Mouse (Mus musculus): ENCODE measurements around the gene Zfp672. TPM values are rescaled to one million over a fixed set of nuclear protein-coding genes. Genes with fewer than 3 reads are reported as not detected.

The Zfp672 gene
- total and polyA plus RNA-seq, 3 experiments = 22.6 to 39.5 TPM; not detected in 1

- no peaks in the 10 kb centered on the region for H3K79me2 ChIP-seq (ENCODE audit: control insufficient read depth, insufficient read depth, low read length, poor library complexity)
- peaks cover 17 to 50% of the 10 kb centered on the region in 2 experiments for H3K4me1 ChIP-seq (ENCODE audit: control insufficient read depth in 1 of 2, insufficient read depth in 2 of 2, low read length in 2 of 2)
- no peaks in the 10 kb centered on the region for H3K27me3 ChIP-seq (ENCODE audit: control insufficient read depth in 1 of 2, insufficient read depth in 2 of 2, low read length in 2 of 2)
- H3K4me3 ChIP-seq (ENCODE audit: control insufficient read depth in 1 of 2, insufficient read depth in 1 of 2, low read depth in 2 of 2, low read length in 2 of 2) = peak overlapping the region in 1 of 2 experiments; percentile 15; a peak in 2 of 4 replicates
- peak overlapping the region; percentile 84 for H3K27ac ChIP-seq (ENCODE audit: control insufficient read depth, low read depth, low read length)
- peak overlapping the region; percentile 43 for H3K9ac ChIP-seq (ENCODE audit: control insufficient read depth, low read depth, low read length, poor library complexity, severe bottlenecking)
- no peaks in the 10 kb centered on the region for H3K9me3 ChIP-seq (replicated peaks; ENCODE audit: insufficient read depth, low read length)
- peak; percentile 95 for DNase-seq (ENCODE audit: low read depth, low spot score)
- peaks cover 0 to 32% of the 10 kb centered on the region in 2 experiments; a peak in 2 of 4 replicates for H3K36me3 ChIP-seq (ENCODE audit: control insufficient read depth in 1 of 2, insufficient read depth in 2 of 2, low read length in 2 of 2)
- TF ChIP-seq E2F4 (IDR thresholded peaks at IDR 0.05; ENCODE audit: borderline replicate concordance, low read depth, low read length) = no peak
- no peak; the same call in none of the 2 replicates for TF ChIP-seq HCFC1 (IDR thresholded peaks at IDR 0.05; ENCODE audit: low read depth, low read length)
- peak; percentile 79 for TF ChIP-seq MAX (IDR thresholded peaks at IDR 0.05; ENCODE audit: low read length)
- TF ChIP-seq KAT2A (conservative IDR thresholded peaks at IDR 0.05; ENCODE audit: low read depth, low read length) = no peak
- TF ChIP-seq ZMIZ1 (IDR thresholded peaks at IDR 0.05; ENCODE audit: low read depth, low read length) = peak; percentile 34; the same call in 1 of the 2 replicates
- TF ChIP-seq POLR2A (IDR thresholded peaks at IDR 0.05; ENCODE audit: control insufficient read depth in 1 of 2, insufficient read depth in 1 of 2, low read depth in 1 of 2, low read length in 2 of 2, poor library complexity in 1 of 2) = peak in 1 of 2 experiments; percentile 53; a peak in 1 of 4 replicates
- 0 out of 2 replicates have a peak, but pooled peaks have one; percentile 43 for TF ChIP-seq POLR2AphosphoS2 (IDR thresholded peaks at IDR 0.05; ENCODE audit: low read length)
- TF ChIP-seq EP300 (IDR thresholded peaks at IDR 0.05; ENCODE audit: low read depth in 1 of 2, low read length in 2 of 2) = peak; percentile 97 to 98
- TF ChIP-seq UBTF (IDR thresholded peaks at IDR 0.05; ENCODE audit: borderline replicate concordance, insufficient read depth, low read depth, low read length) = no peak
- 0 out of 2 replicates have a peak, but pooled peaks have one; percentile 5 for TF ChIP-seq MAZ (IDR thresholded peaks at IDR 0.05; ENCODE audit: low read depth, low read length)
- no peak for TF ChIP-seq GABPA (IDR thresholded peaks at IDR 0.05; ENCODE audit: low read depth, low read length)
- TF ChIP-seq NRF1 (IDR thresholded peaks at IDR 0.05; ENCODE audit: insufficient read depth, low read depth, low read length, poor library complexity, severe bottlenecking) = no peak
- peak; percentile 86 for TF ChIP-seq RAD21 (IDR thresholded peaks at IDR 0.05; ENCODE audit: low read depth, low read length)
- peak; percentile 29; the same call in 1 of the 2 replicates for TF ChIP-seq USF1 (IDR thresholded peaks at IDR 0.05; ENCODE audit: low read depth, low read length)
- no peak for TF ChIP-seq POLR2AphosphoS5 (IDR thresholded peaks at IDR 0.05; ENCODE audit: borderline replicate concordance, low read depth, low read length)
- TF ChIP-seq ELF1 (IDR thresholded peaks at IDR 0.05; ENCODE audit: low read depth, low read length) = peak; percentile 37; the same call in 1 of the 2 replicates
- TF ChIP-seq CHD1 (IDR thresholded peaks at IDR 0.05; ENCODE audit: low read depth, low read length) = no peak
- TF ChIP-seq ETS1 (IDR thresholded peaks at IDR 0.05; ENCODE audit: low read depth, low read length) = peak; percentile 97
- peak; percentile 77 for TF ChIP-seq MYB (IDR thresholded peaks at IDR 0.05; ENCODE audit: low read depth, low read length)
- TF ChIP-seq USF2 (IDR thresholded peaks at IDR 0.05; ENCODE audit: borderline replicate concordance in 1 of 2, insufficient read depth in 1 of 2, low read depth in 1 of 2, low read length in 2 of 2) = no peak
- no peak; the same call in none of the 2 replicates for TF ChIP-seq JUND (IDR thresholded peaks at IDR 0.05; ENCODE audit: low read depth, low read length)
- peak; percentile 69; the same call in 1 of the 2 replicates for TF ChIP-seq MAFK (IDR thresholded peaks at IDR 0.05; ENCODE audit: borderline replicate concordance, low read depth, low read length)
- no peak for TF ChIP-seq ZKSCAN1 (IDR thresholded peaks at IDR 0.05; ENCODE audit: low read depth, low read length)
- TF ChIP-seq RCOR1 (IDR thresholded peaks at IDR 0.05; ENCODE audit: low read depth, low read length) = peak; percentile 92
- TF ChIP-seq CHD2 (IDR thresholded peaks at IDR 0.05; ENCODE audit: low read length) = no peak; the same call in 1 of the 2 replicates
- TF ChIP-seq CTCF (IDR thresholded peaks at IDR 0.05 in 2 of 3, conservative IDR thresholded peaks at IDR 0.05 in 1 of 3; ENCODE audit: control insufficient read depth in 1 of 3, insufficient read depth in 1 of 3, low read depth in 2 of 3, low read length in 3 of 3, poor library complexity in 1 of 3, severe bottlenecking in 1 of 3) = peak; percentile 75 to 83 (median 79)
- TF ChIP-seq SMC3 (IDR thresholded peaks at IDR 0.05; ENCODE audit: low read depth, low read length) = peak; percentile 66
- no peak for TF ChIP-seq MEF2A (IDR thresholded peaks at IDR 0.05; ENCODE audit: extremely low read depth, insufficient replicate concordance, low read depth, low read length, poor library complexity, severe bottlenecking)
- TF ChIP-seq ZC3H11A (IDR thresholded peaks at IDR 0.05; ENCODE audit: low read depth, low read length) = peak; percentile 47
- TF ChIP-seq MYC (IDR thresholded peaks at IDR 0.05; ENCODE audit: low read depth, low read length) = peak; percentile 94
- peak; percentile 80 for TF ChIP-seq TAL1 (IDR thresholded peaks at IDR 0.05; ENCODE audit: low read length)
- no peak for TF ChIP-seq ZNF384 (IDR thresholded peaks at IDR 0.05; ENCODE audit: low read depth, low read length)
- TF ChIP-seq GATA1 (IDR thresholded peaks at IDR 0.05; ENCODE audit: low read depth, low read length) = peak; percentile 100
- 0 out of 2 replicates have a peak, but pooled peaks have one; percentile 38 for TF ChIP-seq TBP (IDR thresholded peaks at IDR 0.05; ENCODE audit: low read depth, low read length)
Observed at GRCm38 (mm10) chr11:58352681-58353548, 22.8 kb upstream of the Zfp672 start.
